Mouse (Mus musculus) lung, postnatal 0 days (tissue): ENCODE data around the gene Hhat. TPM values are rescaled to one million over a fixed set of nuclear protein-coding genes. Genes with fewer than 3 reads are reported as not detected.

ENCODE experiments used
- ATAC-seq: fragments of 200-750 bp; cut with Nextera tagmentation; 2 replicates; pipeline ENCODE4 v1.8.0; 2017; ENCODE audit warnings: moderate library complexity
- DNase-seq: peaks from one replicate; pipeline ENCODE4 v3.0.0-alpha.2; 2016; ENCODE audit warnings: low spot score
- H3K27ac ChIP-seq: fragments of 300-500 bp; sonication (generic); 2 replicates; pipeline ENCODE4 v1.5.1; 2014; ENCODE audit warnings: antibody characterized with exemption, mild to moderate bottlenecking, low read length, mixed read lengths
- H3K27me3 ChIP-seq: fragments of 300-500 bp; sonication (generic); replicated peaks from 2 replicates; pipeline ENCODE4 v1.6.1; 2014; ENCODE audit warnings: low read length, mixed read lengths; ENCODE audit not compliant: insufficient read depth
- H3K36me3 ChIP-seq: fragments of 300-500 bp; sonication (generic); 2 replicates; pipeline ENCODE4 v1.6.1; 2014; ENCODE audit warnings: low read length, mixed read lengths; ENCODE audit not compliant: insufficient read depth
- H3K4me1 ChIP-seq: fragments of 300-500 bp; sonication (generic); 2 replicates; pipeline ENCODE4 v1.6.1; 2014; ENCODE audit warnings: antibody characterized with exemption, low read depth, low read length, mixed read lengths; ENCODE audit not compliant: insufficient read depth
- H3K4me2 ChIP-seq: fragments of 300-500 bp; sonication (generic); replicated peaks from 2 replicates; pipeline ENCODE4 v1.6.1; 2014; ENCODE audit warnings: low read depth, mild to moderate bottlenecking, low read length, moderate library complexity, mixed read lengths
- H3K4me3 ChIP-seq: fragments of 300-500 bp; sonication (generic); 2 replicates; pipeline ENCODE4 v1.5.1; 2014; ENCODE audit warnings: low read depth, low read length
- H3K9ac ChIP-seq: fragments of 300-500 bp; sonication (generic); replicated peaks from 2 replicates; pipeline ENCODE4 v1.6.1; 2014; ENCODE audit warnings: low read depth, mild to moderate bottlenecking
- H3K9me3 ChIP-seq: fragments of 300-500 bp; sonication (generic); 2 replicates; pipeline ENCODE4 v1.6.1; 2016; ENCODE audit warnings: low read length, mixed read lengths
- CTCF ChIP-seq: IDR thresholded peaks from 2 replicates; pipeline ENCODE4 v1.5.1; 2016; ENCODE audit warnings: antibody characterized with exemption, mild to moderate bottlenecking
- EP300 ChIP-seq: IDR thresholded peaks from 2 replicates; pipeline ENCODE4 v1.6.1; 2016; ENCODE audit warnings: antibody characterized with exemption, mild to moderate bottlenecking, control low read depth
- WGBS: fragments of 180-500 bp; shearing (Covaris S2); extraction: QIAGEN DNeasy Blood & Tissue Kit; methylation state at CpG from one replicate; pipeline ENCODE4 v1.1.7; 2014; 5-methylcytosine and 5-hydroxymethylcytosine counted together
- polyA plus RNA-seq: library from polyadenylated mRNA; unstranded; fragments of >200 nt; fragmentation: Nextera tagmentation; extraction: Ambion mirVana; gene quantifications from 2 replicates; pipeline ENCODE4 v1.2.1, GENCODE M21; 2015

Hhat gene
- polyA plus RNA-seq: 2.4 and 3.5 TPM in 2 replicates

DNA sequence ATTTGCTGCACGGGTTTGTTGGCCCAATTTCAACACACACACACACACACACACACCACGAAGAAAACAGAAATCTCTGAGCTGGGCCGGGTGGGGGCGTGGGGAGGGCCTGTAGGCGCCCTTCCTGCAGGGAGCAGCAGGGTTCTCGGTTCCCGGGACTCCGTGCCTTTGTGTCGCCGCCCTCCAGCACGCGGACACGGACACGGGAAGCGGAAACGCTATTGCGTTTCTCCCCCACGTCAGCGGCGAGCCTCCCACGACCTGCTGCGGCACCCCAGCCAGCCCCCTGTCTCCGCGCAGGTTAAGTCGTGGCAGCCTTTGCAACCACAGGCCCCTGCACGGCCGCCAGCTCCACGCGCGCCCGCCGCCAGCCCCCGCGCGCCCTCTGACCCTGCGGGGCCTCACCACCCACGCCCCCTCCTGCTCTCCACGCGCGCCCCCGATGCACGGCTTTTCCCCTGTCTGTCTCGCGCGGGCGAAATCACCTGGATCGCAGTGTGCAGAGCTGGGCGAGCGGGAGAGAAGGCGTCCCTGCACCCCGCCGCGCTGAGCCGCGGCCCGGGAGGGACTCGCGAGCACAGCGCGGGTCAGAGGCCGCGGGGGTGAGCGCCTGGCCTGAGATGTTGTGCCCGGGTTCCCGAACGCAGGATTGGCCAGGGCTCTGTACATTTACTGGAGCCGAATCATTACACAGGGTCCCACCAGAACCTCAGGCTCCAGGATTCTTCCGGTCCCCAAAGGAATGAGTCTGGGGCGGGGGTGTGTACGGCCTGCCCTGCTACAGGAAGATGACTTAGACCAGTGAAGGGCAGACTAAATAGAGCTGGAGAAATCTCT, at the start of gene Hhat:
Gene Hhat, minus strand, starts transcription at position 729 of the 837 bp plus-strand sequence.
- under 1% methylated on average over 55 of the region's 70 CpGs for WGBS
- H3K27me3 ChIP-seq: no peaks in the 10 kb centered on the region
- DNase-seq: peak; percentile 75

GRCm38 (mm10) chr1:192818334-192818733, 47.3 kb upstream of the Hhat start:
- Histone ChIP-seq H3K4me3 (no peak overlapping the region), H3K4me2 (no peak overlapping the region), H3K9ac (no peak overlapping the region), H3K27me3 (no peaks in the 10 kb centered on the region), H3K27ac (no peak overlapping the region), H3K4me1 (peaks cover 9% of the 10 kb centered on the region; the same call in 1 of the 2 replicates), H3K36me3 (no peaks in the 10 kb centered on the region), H3K9me3 (no peaks in the 10 kb centered on the region)
- ATAC-seq: no peak
- TF ChIP-seq EP300 (no peak), CTCF (no peak)
- WGBS: 90% methylated on average over 5 of the region's 5 CpGs
- DNase-seq: no peak

More for the DNA sequence above, at the start of gene Hhat:
- Histone ChIP-seq H3K27ac (peak within 1 kb of the TSS; percentile 85), H3K36me3 (no peaks in the 10 kb centered on the region), H3K9me3 (no peaks in the 10 kb centered on the region), H3K4me3 (peak within 1 kb of the TSS; percentile 76), H3K4me2 (peak within 1 kb of the TSS; percentile 99), H3K4me1 (peaks cover 6% of the 10 kb centered on the region; the same call in 1 of the 2 replicates), H3K9ac (peak within 1 kb of the TSS; percentile 68)
- TF ChIP-seq CTCF (peak; percentile 23; the same call in 1 of the 2 replicates), EP300 (no peak)
- ATAC-seq: peak; percentile 88

DNA sequence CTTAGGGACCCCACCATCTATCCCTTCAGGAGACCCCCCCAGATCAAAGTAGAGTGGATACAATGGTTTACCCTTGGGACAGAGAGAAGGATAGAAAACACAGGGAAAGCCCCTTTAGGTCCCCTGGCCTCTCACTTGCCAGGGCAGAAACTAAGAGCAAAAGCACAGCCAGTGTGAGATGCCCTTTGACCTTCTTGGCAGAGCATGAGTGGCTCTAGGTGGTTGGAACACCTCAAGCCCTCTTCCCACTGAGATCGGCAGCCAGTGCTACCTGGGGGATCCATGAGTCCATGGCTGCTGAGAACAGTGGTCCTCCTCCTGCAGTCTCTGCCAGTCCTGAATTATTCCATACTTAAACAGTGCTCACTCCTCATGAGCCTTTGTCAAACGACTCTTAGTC, 44.8 kb upstream of the Hhat start:
- no peak overlapping the region for H3K4me3 ChIP-seq
- no peaks in the 10 kb centered on the region for H3K27me3 ChIP-seq
- WGBS: 28% methylated on average over 2 of the region's 2 CpGs
- no peaks in the 10 kb centered on the region for H3K9me3 ChIP-seq
- no peak overlapping the region for H3K27ac ChIP-seq
- H3K9ac ChIP-seq: no peak overlapping the region
- no peak for TF ChIP-seq EP300
- no peak for TF ChIP-seq CTCF
- no peak for DNase-seq
- no peaks in the 10 kb centered on the region; the same call in 1 of the 2 replicates for H3K4me1 ChIP-seq
- ATAC-seq: no peak
- H3K36me3 ChIP-seq: no peaks in the 10 kb centered on the region
- H3K4me2 ChIP-seq: no peak overlapping the region

DNA sequence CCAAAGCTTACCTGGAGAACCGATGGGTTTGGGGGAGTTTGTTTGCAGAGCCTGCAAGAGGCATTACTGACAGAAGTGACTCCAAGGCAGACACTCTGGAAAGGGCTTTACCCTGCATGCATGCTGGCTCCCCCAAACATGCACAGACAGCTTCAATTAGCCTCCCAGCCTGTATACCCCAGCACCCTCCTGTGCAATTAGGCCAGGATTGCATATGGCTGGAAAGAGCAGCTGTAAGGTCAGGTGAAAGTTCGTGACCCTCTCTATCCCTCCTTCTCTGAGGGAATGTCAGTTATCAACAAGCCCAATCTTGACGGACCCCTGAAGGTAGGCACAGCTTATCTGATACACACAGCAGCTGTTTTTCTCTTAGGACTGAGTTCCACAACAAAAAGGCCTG, 43.7 kb upstream of the Hhat start:
- DNase-seq: no peak
- no peak overlapping the region for H3K27ac ChIP-seq
- no peak overlapping the region for H3K9ac ChIP-seq
- TF ChIP-seq EP300 (no peak), CTCF (no peak)
- WGBS: 49% methylated on average over 3 of the region's 3 CpGs
- H3K4me3 ChIP-seq: no peak overlapping the region
- no peaks in the 10 kb centered on the region for H3K36me3 ChIP-seq
- H3K27me3 ChIP-seq: no peaks in the 10 kb centered on the region
- ATAC-seq: no peak
- no peaks in the 10 kb centered on the region for H3K9me3 ChIP-seq
- no peaks in the 10 kb centered on the region; the same call in 1 of the 2 replicates for H3K4me1 ChIP-seq
- H3K4me2 ChIP-seq: no peak overlapping the region

DNA sequence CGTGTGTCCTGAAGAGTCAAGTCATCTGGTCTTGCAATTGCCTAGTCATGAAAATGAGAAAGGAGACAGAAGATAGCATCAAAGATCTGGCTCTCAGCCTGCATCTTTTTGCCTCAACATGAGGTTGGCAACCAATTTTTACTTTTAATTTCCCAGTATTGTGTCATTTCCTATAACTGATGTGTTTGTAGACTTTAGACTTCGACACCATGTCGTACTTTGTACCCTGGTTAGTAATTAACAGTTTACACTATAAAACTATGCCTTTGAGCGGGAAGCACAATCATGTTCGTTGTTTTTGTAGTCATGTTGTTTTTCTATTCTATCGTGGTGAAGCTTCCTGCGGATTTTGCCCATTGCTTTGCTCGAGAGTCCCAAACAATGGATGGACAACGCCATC, 41.7 kb upstream of the Hhat start:
- ATAC-seq: no peak
- WGBS: 88% methylated on average over 9 of the region's 9 CpGs
- DNase-seq: no peak
- no peak overlapping the region for H3K4me2 ChIP-seq
- H3K27ac ChIP-seq: no peak overlapping the region
- H3K9ac ChIP-seq: no peak overlapping the region
- H3K27me3 ChIP-seq: no peaks in the 10 kb centered on the region
- no peaks in the 10 kb centered on the region for H3K4me1 ChIP-seq
- H3K36me3 ChIP-seq: no peaks in the 10 kb centered on the region
- no peak overlapping the region for H3K4me3 ChIP-seq
- TF ChIP-seq EP300 (no peak), CTCF (no peak)
- no peaks in the 10 kb centered on the region for H3K9me3 ChIP-seq

GRCm38 (mm10) chr1:192812290-192812689, 41.3 kb upstream of the Hhat start:
- no peak overlapping the region for H3K4me2 ChIP-seq
- DNase-seq (no peak), ATAC-seq (no peak)
- no peak overlapping the region for H3K9ac ChIP-seq
- WGBS: 60% methylated on average over 5 of the region's 5 CpGs
- H3K4me3 ChIP-seq: no peak overlapping the region
- no peaks in the 10 kb centered on the region for H3K27me3 ChIP-seq
- H3K36me3 ChIP-seq: no peaks in the 10 kb centered on the region
- no peaks in the 10 kb centered on the region for H3K9me3 ChIP-seq
- H3K4me1 ChIP-seq: no peaks in the 10 kb centered on the region
- TF ChIP-seq EP300 (no peak), CTCF (no peak)
- no peak overlapping the region for H3K27ac ChIP-seq
